Mouse (Mus musculus): ENCODE measurements around the gene Lrrc45.

Lrrc45 gene

DNA sequence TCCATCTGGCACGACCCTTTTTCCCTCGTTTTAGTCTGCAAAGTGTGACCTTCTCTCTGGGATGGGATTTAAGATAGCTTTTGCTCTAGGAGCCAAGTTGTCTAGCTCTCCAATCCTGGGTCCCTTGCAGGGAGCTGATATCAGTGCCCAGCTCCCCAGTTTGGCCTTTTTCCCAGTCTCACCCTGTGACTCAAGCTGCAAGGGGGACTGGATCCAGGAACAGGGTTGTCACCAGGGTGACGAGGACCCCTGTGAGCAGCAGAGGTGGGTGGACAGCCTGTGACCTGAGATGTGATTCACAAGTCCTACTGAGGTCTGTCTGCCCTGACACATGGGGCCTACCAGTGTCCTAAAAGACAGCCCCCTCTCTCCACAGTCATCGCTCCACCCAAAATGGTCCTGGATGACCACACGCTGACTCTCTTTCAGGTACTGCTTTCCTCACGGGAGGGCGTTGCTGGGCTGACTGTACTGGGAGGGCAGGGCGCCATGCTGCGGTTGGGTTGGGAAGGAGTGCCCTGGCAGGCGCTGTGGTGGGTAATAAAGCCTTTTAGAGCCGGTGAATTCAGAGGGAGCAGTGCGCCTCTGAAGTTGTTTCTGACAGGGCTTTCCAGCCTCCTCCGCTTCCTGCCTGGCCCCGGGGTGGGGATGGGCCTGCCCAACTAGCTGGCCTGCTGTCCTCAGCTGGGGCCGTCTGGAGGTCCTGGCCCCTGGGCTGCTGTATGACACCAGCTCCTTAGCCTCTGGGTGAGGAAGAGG is 9.8 kb upstream of the Lrrc45 start:
- DNase-seq (ENCODE audit: low read depth, low spot score): peak; percentile 39

DNA sequence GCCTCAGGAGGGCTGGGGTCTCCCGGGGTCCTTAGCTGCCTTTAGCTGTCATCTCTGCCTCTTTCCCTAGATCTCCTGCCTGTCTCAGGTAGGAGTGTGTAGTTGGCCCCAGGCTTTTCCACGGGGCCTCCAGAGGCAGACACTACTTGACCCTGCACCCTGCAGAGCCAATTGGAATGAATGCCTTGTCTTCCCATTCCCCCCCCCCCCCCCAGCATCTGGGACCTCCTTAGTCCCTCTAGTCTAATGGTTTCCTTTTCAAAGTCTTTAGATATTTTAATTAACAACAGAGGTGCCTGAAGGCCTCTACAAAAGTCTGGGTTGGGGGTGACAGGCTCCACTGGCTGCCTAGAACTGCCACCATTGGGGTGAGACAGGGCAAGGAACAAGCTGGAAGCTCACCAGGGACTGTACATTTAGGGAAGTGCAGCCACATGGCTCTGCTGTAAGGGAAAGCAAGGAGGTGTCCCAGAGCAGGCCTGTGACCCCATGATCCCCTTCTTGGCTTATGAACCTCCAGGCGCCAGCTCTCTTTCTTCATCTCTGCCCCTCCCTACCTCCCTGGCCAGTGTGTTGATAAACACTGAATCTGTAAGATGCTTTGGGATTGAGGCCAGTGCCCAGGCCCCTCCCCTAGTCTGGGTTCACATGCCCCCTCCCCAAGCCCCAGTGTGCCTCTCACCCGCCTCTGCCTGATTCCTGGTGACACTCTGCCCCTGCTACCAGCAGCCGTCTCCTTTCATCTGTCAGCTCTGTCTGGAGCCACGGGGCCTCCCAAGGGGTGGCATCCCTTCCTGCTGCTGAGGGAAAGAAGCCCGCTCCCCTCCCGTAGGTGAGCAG is 9.0 kb upstream of the Lrrc45 start:
- DNase-seq (ENCODE audit: low read depth, low spot score): no peak

DNA sequence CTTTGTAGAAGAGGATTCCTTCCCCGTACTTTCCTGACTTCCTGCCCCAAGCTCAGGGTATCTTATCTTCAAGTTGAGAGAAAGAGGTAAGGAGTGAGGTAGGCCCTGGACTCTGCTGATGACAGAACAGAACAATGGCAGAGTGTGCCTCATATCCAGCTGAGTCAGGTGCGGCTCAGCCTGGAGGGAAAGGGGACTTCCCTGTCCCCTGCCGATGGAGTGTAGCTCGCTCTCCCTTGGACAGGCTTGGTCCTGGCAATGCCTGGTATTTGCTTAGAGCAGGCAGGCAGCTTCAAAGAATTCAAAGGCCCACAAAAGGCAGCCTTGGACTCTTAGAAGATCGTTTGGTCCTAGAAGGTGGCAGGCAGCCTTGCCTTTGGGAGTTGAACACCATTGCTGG is 7.6 kb upstream of the Lrrc45 start:
- no peak for DNase-seq (ENCODE audit: low read depth, low spot score)

DNA sequence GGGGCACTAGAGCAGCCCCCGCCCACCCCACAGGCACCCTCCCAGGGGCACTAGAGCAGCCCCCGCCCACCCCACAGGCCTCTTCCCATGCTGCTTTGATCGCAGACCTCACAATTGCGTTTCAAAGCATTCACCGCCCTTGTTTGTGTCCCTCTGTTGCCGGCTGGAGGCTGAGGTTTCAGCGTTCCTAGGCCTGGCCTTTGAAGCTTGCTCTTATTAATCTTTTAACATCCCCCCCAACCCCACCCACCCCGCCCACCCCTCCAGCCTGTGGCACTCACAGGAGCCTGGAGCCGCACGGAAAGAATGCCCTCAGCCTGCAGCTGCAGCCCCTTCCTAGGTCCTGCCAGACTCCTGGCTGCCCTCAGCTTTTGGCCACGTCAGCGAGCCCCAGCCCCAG is 6.5 kb upstream of the Lrrc45 start:
- no peak for DNase-seq (ENCODE audit: low read depth, low spot score)

DNA sequence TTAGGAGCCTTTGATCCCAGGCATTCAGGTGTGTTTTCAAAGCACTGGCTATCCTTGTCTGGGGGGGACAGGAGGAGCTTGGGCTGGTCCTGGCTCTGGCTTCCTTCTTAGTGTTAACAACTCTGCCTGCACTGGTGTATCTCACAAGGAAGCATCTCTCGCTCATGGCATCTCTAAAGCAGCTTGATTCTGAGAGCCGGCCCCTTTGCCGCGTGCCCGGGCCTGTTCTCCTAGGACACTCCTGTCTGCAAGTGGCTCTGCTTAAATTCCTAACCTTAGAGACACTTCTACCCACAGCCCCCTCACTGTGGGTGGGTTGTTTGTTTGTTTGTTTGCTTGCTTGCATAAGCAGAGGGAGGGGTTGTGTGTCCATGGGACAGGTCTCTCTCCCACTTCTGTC is 5.8 kb upstream of the Lrrc45 start:
- no peak for DNase-seq (ENCODE audit: low read depth, low spot score)

DNA sequence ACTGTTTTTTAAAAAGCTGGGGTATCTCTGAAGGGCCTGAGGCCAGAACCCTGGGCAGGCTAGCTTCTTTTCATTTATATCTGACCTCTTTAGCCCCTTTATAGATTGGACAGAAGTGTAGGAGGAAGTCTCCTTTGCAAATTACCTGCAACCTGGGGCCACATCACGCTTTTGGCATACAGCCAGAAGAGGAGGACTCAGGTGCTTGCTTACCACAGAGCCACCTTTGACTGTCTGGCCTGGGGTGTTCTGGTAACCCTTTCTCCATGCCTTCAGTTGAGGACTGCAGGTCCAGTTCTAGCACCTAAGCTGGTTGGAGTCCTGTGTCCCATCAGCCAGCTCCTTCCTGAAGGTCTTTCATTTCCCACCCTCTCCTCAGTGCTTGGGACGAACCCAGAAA is 4.2 kb upstream of the Lrrc45 start:
- DNase-seq (ENCODE audit: low read depth, low spot score): no peak

DNA sequence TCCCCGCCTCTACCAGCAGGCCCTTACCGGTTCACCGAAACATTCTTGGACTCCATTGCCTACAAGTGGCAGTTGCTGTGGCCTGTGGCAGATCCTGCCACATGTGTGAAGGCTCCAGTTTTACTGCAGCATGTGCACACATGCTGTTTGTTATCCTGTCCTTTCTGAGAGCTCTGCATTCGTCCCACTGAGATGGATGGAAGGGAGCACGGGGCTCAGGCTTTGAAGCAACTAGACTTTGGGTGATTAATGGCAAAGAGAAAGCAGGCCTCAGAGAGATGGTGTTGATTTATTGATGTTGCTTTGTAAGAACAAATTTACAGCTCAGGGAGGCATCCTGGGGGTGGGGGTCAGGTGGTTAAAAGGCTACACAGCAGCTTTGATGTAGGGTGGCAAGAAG is 3.1 kb upstream of the Lrrc45 start:
- DNase-seq (ENCODE audit: low read depth, low spot score): no peak

DNA sequence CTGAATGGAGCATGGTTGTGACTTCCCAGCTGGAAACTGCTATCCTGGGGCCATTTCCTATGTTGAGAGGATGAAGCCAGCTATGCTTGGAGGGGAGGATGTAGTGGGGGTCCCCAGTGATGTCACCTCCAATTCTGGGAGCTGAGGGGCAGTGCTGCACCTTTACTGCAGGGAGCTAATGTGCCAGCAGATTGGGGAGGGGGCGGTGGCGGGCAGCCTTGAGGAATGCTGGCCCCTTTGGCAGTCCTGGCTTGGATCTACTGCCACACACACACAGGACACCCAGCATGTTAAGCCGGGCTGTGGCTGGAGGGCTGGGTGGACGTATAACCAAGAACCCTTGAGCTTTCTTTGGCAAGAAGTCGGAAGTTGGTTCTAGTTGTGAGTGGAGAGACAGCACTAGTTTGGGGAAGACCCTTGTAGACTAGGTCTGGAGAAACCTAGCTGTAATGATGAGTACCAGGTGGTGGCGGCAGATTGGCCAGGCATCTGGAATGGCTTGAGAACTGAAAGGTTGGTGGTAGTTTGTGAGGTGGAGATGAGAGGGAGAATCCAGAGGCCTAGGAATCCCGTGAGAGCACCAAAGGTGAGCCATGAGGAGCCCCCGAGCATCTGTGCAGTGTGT is 1.6 kb upstream of the Lrrc45 start:
- no peak for DNase-seq (ENCODE audit: low read depth, low spot score)

DNA sequence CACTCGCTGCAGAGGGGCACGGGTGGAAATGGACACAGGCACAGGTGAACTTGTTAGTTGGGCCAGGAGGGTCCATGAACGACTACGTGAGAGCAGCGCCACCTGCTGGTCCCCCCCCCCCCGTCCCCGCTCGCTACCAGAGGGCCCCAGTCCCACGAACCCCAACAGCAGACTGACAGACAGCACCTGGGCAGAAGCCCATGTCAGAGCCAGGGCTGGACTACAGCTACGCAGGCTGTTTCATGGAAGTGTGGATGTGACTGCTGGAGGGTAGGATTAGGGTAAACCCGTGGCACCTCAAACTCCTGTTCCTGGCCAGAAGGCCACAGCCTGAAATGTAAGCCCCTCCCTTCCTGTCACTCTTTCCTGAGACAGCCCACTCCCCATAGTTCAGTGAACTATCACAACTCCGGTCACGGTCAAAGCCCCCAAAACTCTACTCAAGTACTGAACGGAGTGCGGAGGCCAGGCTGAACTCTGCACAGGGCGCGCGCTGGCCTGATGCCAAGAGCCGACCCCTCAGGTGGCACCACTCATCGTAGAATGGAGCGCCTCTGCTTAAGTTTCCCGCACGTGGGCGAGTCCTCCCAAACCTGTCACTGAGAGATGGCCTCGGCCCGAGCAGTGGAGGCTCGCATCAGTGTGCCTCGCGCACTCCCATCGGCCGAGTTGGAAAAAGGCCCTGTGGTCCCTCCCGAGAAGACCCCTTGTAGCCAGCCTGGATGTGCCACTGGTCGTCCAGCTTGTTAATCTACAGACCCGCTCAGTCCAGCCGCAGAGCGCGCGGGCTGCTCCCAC is 755 bp upstream of the Lrrc45 start:
- peak; percentile 62 for DNase-seq (ENCODE audit: low read depth, low spot score)

DNA sequence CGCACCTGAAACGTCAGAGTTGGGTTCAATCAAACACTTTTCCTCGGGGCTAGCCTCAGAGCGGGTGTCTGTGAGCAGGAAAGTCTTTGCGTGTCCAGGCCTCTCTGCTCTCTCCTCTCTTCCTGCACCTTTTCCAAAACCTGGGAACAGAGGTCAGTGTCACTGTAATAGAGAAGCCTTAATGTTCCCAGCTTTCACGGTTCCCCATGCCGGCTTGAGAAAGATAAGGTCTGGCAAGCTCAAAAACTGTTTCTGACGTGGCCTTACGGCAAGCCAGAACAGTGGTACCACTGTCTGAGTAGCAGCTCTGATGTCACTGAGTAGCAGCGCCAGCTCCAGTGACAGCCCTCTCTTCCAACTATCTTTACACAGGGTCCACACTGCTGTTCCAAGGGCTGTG is 821 bp downstream of the Lrrc45 start:
- no peak for DNase-seq (ENCODE audit: low read depth, low spot score)

DNA sequence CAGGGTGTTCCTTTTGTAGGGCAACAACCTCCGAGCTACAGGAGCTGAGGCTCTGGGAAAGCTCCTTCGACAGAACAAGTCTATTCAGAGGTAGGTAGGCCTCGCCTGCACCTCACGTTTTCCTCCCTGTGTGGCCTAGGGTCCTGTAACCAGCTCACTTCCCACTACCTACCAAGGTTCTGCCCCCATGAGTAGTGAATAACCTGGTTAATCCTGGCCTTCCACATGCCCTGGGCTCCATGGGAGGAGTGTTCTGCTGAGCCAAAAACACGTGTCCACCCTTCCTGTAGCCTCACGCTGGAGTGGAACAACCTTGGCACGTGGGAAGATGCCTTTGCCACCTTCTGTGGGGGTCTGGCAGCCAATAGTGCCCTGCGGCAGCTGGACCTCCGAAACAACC is 1.4 kb downstream of the Lrrc45 start:
- no peak for DNase-seq (ENCODE audit: low read depth, low spot score)

DNA sequence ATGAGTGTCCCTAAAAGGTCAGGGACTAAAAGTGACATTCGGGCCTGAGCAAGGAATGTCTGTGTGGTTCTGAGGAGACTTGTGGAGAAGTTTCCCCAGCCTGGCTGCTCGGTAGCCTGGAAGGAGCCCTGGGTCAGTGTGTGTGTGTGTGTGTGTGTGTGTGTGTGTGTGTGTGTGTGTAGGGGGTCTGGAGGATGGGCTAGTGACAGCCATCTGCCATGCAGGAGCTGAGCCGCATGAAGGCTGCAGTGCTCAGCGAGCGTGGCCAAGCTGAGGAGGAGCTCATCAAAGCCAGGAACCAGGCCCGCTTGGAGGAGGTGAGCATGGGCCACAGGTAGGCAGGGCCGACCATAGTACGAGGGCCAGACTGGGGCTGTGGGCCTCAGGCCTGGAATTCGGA is 5.5 kb downstream of the Lrrc45 start:
- no peak for DNase-seq (ENCODE audit: low read depth, low spot score)

DNA sequence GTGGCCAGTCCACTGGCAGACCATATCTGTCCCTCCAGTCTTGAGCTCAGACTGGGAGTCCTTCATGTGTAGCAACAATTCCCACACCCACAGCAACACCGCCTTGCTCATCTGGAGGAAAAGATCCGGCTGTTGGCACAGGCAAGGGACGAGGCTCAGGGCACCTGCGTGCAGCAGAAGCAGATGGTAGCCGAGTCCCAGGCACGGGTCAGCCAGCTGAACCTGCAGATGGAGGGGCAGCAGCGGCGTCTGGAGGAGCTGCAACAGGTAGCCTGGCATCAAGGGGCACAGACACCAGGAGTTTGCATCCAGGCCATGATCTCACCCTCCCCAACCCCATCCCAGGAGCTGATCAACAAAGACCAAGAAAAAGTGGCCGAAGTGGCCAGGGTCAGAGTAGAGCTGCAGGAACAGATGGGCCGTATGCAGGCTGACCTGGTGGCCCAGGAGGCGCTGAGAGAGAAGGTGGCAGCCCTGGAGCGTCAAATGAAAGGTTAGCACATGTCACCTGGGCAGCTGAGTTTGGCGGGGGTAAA is 6.2 kb downstream of the Lrrc45 start:
- DNase-seq (ENCODE audit: low read depth, low spot score): no peak

DNA sequence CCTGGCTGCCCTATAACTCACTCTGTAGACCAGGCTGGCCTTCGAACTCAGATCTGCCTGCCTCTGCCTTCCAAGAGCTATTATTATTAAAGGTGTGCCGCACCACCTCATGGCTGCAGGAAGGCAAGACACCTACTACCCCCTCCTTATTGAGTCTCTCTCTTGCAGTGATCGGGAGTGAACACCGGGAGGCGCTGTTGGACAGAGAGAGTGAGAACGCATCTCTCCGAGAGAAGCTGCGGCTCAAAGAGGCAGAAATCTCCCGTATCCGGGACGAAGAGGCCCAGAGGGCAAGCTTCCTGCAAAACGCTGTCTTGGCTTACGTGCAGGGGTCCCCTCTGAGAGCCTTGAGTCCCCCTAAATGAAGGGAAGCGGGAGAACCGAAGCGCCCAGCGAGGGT is 6.7 kb downstream of the Lrrc45 start:
- DNase-seq (ENCODE audit: low read depth, low spot score): peak; percentile 96

DNA sequence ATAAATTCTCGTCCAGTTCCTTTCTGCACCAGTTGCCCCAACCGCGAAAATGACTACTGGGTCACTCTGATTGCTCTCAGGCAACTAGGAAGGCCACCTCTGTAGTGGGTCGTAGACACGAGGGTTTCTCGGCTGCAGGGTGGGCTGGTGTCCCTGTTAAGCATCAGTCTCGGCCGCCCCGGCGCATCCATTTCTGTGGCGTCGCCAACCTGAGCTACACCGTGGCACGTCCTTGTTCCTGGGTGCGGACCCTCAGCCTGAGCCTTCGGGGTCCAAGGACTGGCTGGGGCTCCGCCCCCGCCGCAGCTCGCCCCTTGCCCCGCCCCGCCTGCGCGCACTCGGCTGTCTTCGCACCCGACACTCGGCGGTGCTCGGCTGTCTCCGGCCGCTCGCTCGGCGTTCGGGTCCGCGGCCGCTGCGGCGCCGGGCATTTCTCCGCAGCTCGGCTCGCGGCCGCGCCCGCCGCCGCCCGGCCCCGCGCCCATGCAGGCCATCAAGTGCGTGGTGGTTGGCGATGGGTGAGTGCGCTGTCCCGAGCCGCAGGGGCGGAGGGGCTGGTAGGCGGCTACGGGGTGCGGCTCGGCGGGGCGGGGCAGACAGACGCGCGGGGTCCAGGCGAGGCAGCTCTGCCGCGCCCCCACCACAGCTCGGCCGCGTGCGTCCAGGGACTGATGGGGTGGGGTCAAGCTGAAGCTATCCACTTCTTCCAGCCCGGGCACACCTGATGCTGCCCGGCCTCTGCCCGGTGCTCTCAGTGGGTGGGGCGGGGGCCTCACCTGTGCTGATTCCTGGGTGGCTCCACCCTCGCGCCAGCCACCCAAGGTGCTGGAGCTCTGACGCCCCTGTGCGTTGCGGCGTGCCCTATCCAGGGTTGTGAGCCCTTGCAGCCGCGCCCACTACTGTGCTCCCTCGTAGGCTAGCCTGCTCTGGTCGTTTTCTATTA is 7.7 kb downstream of the Lrrc45 start, which contains the start of gene Rac3:
Gene Rac3 (plus strand): TSS at position 347 of the 943 bp plus-strand sequence.
- DNase-seq (ENCODE audit: low read depth, low spot score): peak; percentile 71

DNA sequence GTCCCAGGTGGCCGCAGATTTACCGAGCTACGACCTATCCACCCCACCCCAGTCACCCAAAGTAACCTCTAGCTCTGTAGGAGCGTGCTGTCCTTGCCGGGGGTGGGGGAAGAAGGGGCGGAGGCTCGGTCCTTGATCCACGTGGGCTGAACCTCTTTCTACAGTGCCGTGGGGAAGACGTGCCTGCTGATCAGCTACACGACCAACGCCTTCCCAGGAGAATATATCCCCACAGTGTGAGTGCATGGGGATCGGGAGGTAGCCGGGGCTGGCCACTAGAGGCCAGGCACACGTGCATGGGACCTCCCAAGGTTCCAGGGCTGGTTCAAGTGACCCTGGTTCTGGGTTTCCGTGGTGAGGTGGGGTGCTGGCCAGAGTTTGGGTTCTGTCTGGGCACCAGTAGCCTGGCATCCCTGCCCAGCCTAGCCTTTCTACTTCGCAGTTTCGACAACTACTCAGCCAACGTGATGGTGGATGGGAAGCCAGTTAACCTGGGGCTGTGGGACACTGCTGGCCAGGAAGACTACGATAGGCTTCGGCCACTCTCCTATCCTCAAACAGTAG is 8.4 kb downstream of the Lrrc45 start:
- no peak for DNase-seq (ENCODE audit: low read depth, low spot score)

DNA sequence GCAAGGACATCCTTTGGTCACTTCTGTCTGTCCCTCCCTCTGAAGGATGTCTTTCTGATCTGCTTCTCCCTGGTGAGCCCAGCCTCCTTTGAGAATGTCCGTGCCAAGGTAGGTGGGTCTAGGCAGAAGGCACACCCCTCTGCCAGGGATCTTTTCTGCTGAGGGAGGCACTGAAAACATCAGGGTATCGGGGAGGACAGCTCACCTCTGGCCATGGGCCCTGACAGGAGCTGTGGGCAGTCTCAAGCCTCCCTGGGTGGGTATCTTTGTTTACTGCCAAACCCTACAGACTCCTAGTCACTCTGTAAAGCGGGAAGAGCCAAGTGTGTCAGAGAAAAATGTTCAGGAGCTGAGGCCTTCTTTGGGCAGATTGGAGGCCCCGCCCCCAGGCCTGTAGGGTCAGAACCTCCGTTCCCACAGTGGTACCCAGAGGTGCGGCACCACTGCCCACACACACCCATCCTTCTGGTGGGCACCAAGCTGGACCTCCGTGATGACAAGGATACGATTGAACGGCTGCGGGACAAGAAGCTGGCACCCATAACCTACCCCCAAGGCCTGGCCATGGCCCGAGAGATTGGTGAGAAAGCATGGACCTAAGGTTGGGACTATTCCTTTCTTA is 9.1 kb downstream of the Lrrc45 start:
- DNase-seq (ENCODE audit: low read depth, low spot score): no peak

DNA sequence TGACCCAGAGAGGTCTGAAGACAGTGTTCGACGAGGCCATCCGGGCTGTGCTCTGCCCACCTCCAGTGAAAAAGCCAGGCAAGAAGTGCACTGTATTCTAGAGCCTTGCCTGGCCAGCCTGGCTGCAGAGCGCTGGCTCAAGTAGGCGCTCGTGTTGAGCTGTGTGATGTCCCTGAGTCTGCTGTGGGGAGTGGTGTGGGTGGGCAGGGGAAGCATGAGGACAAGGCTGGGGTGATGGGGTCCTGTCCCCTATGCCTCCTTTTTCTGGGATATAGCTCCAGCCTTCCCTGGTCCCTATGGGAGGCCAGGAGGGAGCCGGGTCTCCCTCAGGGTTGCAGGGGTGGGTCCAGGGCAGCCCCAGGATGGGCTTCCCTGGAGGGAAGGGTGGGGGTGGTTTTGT is 9.8 kb downstream of the Lrrc45 start:
- no peak for DNase-seq (ENCODE audit: low read depth, low spot score)
